Mouse (Mus musculus) CH12.LX (cell line): Measurements from ENCODE around the gene Gm17581. TPM values are rescaled to one million over a fixed set of nuclear protein-coding genes. Genes with fewer than 3 reads are reported as not detected.
"Not testable (repeated sequence)": the region's sequence is repeated elsewhere in the genome, so short reads cannot be mapped to it uniquely, and the experiment has no call there.

Experiments
- DNase-seq: peaks from one replicate; pipeline ENCODE4 v3.0.0-alpha.2; 2013; ENCODE audit errors: extremely low read depth
- H3K27ac ChIP-seq: 2 replicates; pipeline ENCODE4 v1.5.1; 2012; ENCODE audit warnings: low read depth, mild to moderate bottlenecking, control low read depth, moderate library complexity; ENCODE audit not compliant: insufficient read depth
- H3K27me3 ChIP-seq: replicated peaks from 2 replicates; pipeline ENCODE3; 2012; ENCODE audit warnings: inconsistent platforms
- H3K36me3 ChIP-seq, 2 experiments: replicated peaks in 1 of 2; 2 replicates each; pipeline versions ENCODE3 to v1.6.1; 2012; ENCODE audit warnings: inconsistent platforms in 1 of 2, low read length in 1 of 2, mild to moderate bottlenecking in 1 of 2, mixed read lengths in 1 of 2, moderate library complexity in 1 of 2; ENCODE audit not compliant: control insufficient read depth in 1 of 2, insufficient read depth in 1 of 2
- H3K4me1 ChIP-seq, 2 experiments: 2 replicates each; pipeline ENCODE4 v1.6.1; 2012; ENCODE audit warnings: inconsistent platforms in 1 of 2, moderate library complexity in 1 of 2; ENCODE audit not compliant: insufficient read depth in 2 of 2, control insufficient read depth in 1 of 2
- H3K4me2 ChIP-seq: 2 replicates; pipeline ENCODE4 v1.6.1; 2012; ENCODE audit warnings: low read depth, mild to moderate bottlenecking, control low read depth; ENCODE audit not compliant: poor library complexity, insufficient read depth, severe bottlenecking
- H3K4me3 ChIP-seq, 3 experiments: fragments of 150-350 bp in 1 of 3; sonication (generic) in 1 of 3; replicated peaks in 1 of 3; 2 replicates each; pipeline versions ENCODE3 to v1.5.1; 2011 to 2012; ENCODE audit warnings: low read depth in 2 of 3, low read length in 2 of 3, mild to moderate bottlenecking in 2 of 3, moderate library complexity in 2 of 3, control low read depth in 1 of 3, improper control_type of control experiment in 1 of 3, inconsistent platforms in 1 of 3, mixed read lengths in 1 of 3; ENCODE audit not compliant: poor library complexity in 1 of 3
- H3K79me2 ChIP-seq: replicated peaks from 2 replicates; pipeline ENCODE4 v1.6.1; 2012; ENCODE audit warnings: mild to moderate bottlenecking, moderate library complexity; ENCODE audit not compliant: control insufficient read depth, poor library complexity, insufficient read depth, severe bottlenecking; ENCODE audit errors: extremely low read depth
- H3K9ac ChIP-seq: 2 replicates; pipeline ENCODE4 v1.6.1; 2012; ENCODE audit warnings: low read depth, mild to moderate bottlenecking, control low read depth, moderate library complexity; ENCODE audit not compliant: insufficient read depth
- H3K9me3 ChIP-seq: replicated peaks from 2 replicates; pipeline ENCODE3; 2012; ENCODE audit warnings: low read length, inconsistent platforms, mixed read lengths
- BHLHE40 ChIP-seq: IDR thresholded peaks from 2 replicates; pipeline ENCODE4 v1.6.1; 2011; ENCODE audit warnings: mild to moderate bottlenecking, low read depth, low read length, improper control_type of control experiment
- CHD1 ChIP-seq: IDR thresholded peaks from 2 replicates; pipeline ENCODE4 v1.6.1; 2012; ENCODE audit warnings: low read depth, low read length, improper control_type of control experiment, inconsistent platforms
- CTCF ChIP-seq, 2 experiments: IDR thresholded peaks in 1 of 2; conservative IDR thresholded peaks in 1 of 2; 2 replicates each; pipeline ENCODE4 v1.5.1; 2011 to 2012; ENCODE audit warnings: low read depth in 2 of 2, low read length in 2 of 2, improper control_type of control experiment in 1 of 2, inconsistent platforms in 1 of 2, mild to moderate bottlenecking in 1 of 2, moderate library complexity in 1 of 2
- E2F4 ChIP-seq: IDR thresholded peaks from 2 replicates; pipeline ENCODE4 v1.6.1; 2011; ENCODE audit warnings: low read depth, low read length, improper control_type of control experiment; ENCODE audit not compliant: insufficient replicate concordance
- ELF1 ChIP-seq: IDR thresholded peaks from 2 replicates; pipeline ENCODE4 v1.6.1; 2014; ENCODE audit warnings: low read depth, mild to moderate bottlenecking, inconsistent platforms, low read length, improper control_type of control experiment
- GABPA ChIP-seq: IDR thresholded peaks from 2 replicates; pipeline ENCODE4 v1.6.1; 2012; ENCODE audit warnings: low read depth, low read length, improper control_type of control experiment, inconsistent platforms; ENCODE audit not compliant: insufficient replicate concordance
- IRF4 ChIP-seq: IDR thresholded peaks from 2 replicates; pipeline ENCODE4 v1.6.1; 2014; ENCODE audit warnings: low read depth, mild to moderate bottlenecking, inconsistent platforms, low read length, improper control_type of control experiment
- JUN ChIP-seq: IDR thresholded peaks from 2 replicates; pipeline ENCODE4 v1.6.1; 2011; ENCODE audit warnings: low read depth, mild to moderate bottlenecking, low read length, improper control_type of control experiment, moderate library complexity; ENCODE audit not compliant: insufficient read depth
- JUND ChIP-seq: conservative IDR thresholded peaks from 2 replicates; pipeline ENCODE4 v1.6.1; 2011; ENCODE audit warnings: low read depth, low read length, improper control_type of control experiment
- MAFK ChIP-seq: IDR thresholded peaks from 2 replicates; pipeline ENCODE4 v1.6.1; 2011; ENCODE audit warnings: low read length, improper control_type of control experiment; ENCODE audit not compliant: insufficient replicate concordance
- MAX ChIP-seq: IDR thresholded peaks from 2 replicates; pipeline ENCODE4 v1.6.1; 2011; ENCODE audit warnings: low read length, improper control_type of control experiment
- MAZ ChIP-seq: IDR thresholded peaks from 2 replicates; pipeline ENCODE4 v1.6.1; 2012; ENCODE audit warnings: low read depth, mild to moderate bottlenecking, inconsistent platforms, low read length, improper control_type of control experiment, moderate library complexity
- MEF2A ChIP-seq: IDR thresholded peaks from 2 replicates; pipeline ENCODE4 v1.6.1; 2014; ENCODE audit warnings: low read depth, mild to moderate bottlenecking, inconsistent platforms, low read length, improper control_type of control experiment, borderline replicate concordance
- NELFE ChIP-seq: IDR thresholded peaks from 2 replicates; pipeline ENCODE4 v1.6.1; 2011; ENCODE audit warnings: low read depth, low read length, improper control_type of control experiment
- NRF1 ChIP-seq: IDR thresholded peaks from 2 replicates; pipeline ENCODE4 v1.6.1; 2014; ENCODE audit warnings: low read depth, mild to moderate bottlenecking, inconsistent platforms, low read length, improper control_type of control experiment, moderate library complexity
- POLR2A ChIP-seq: IDR thresholded peaks from 2 replicates; pipeline ENCODE4 v1.6.1; 2011; ENCODE audit warnings: low read depth, mild to moderate bottlenecking, improper control_type of control experiment, low read length
- POLR2AphosphoS2 ChIP-seq: IDR thresholded peaks from 2 replicates; pipeline ENCODE4 v1.6.1; 2011; ENCODE audit warnings: low read depth, low read length, improper control_type of control experiment
- RAD21 ChIP-seq: IDR thresholded peaks from 2 replicates; pipeline ENCODE4 v1.6.1; 2011; ENCODE audit warnings: low read depth, mild to moderate bottlenecking, low read length, improper control_type of control experiment, moderate library complexity
- RCOR1 ChIP-seq: conservative IDR thresholded peaks from 2 replicates; pipeline ENCODE4 v1.6.1; 2012; ENCODE audit warnings: low read depth, mild to moderate bottlenecking, inconsistent platforms, low read length, improper control_type of control experiment
- SMC3 ChIP-seq: IDR thresholded peaks from 2 replicates; pipeline ENCODE4 v1.6.1; 2011; ENCODE audit warnings: low read depth, low read length, improper control_type of control experiment
- TBP ChIP-seq: conservative IDR thresholded peaks from 2 replicates; pipeline ENCODE4 v1.6.1; 2011; ENCODE audit warnings: low read depth, low read length, improper control_type of control experiment
- TCF12 ChIP-seq: IDR thresholded peaks from 2 replicates; pipeline ENCODE4 v1.6.1; 2014; ENCODE audit warnings: low read depth, mild to moderate bottlenecking, inconsistent platforms, low read length, improper control_type of control experiment
- USF1 ChIP-seq: IDR thresholded peaks from 2 replicates; pipeline ENCODE4 v1.6.1; 2014; ENCODE audit warnings: low read depth, mild to moderate bottlenecking, inconsistent platforms, low read length, improper control_type of control experiment
- ZC3H11A ChIP-seq: IDR thresholded peaks from 2 replicates; pipeline ENCODE4 v1.6.1; 2012; ENCODE audit warnings: low read depth, mild to moderate bottlenecking, inconsistent platforms, low read length, improper control_type of control experiment
- dilution Hi-C: fragments of 300-500 bp; cut with MboI; formaldehyde crosslinking; loops from 2 replicates; pipeline ENCODE4 v1.14.3; 2020; ENCODE audit warnings: low sequenced_read_pairs; ENCODE audit not compliant: extremely low pct_unique_long_range_greater_than_20kb, extremely low pct_ligation_motif_present
- in situ Hi-C: fragments of 300-500 bp; cut with MboI; formaldehyde crosslinking; loops from 3 replicates; pipeline ENCODE4 v1.14.3; 2019; ENCODE audit warnings: low sequenced_read_pairs, low pct_ligation_motif_present, low pct_unique_long_range_greater_than_20kb, mixed read lengths
- polyA plus RNA-seq: library from polyadenylated mRNA; unstranded; fragments of >175 nt; gene quantifications from 2 replicates; pipeline ENCODE4 v1.2.1, GENCODE M21; 2012; ENCODE audit warnings: low read depth; ENCODE audit not compliant: insufficient read length
- total RNA-seq, 2 experiments: library from RNA; depleted of rRNA; stranded (reverse); fragments of 300-350 nt in 1 of 2; fragments of >200 nt in 1 of 2; gene quantifications; 2 replicates each; pipeline ENCODE4 v1.2.3; 2012 to 2014

Gene Gm17581
- not detected in 2 replicates for total RNA-seq (2012; rRNA removed)
- not detected in 2 replicates for total RNA-seq (2014; rRNA removed)
- not detected in 2 replicates for polyA plus RNA-seq

- H3K4me2 ChIP-seq, dilution Hi-C loops, H3K4me3 ChIP-seq, H3K79me2 ChIP-seq, H3K4me1 ChIP-seq, H3K27me3 ChIP-seq, H3K9me3 ChIP-seq, H3K36me3 ChIP-seq, in situ Hi-C loops, H3K27ac ChIP-seq, DNase-seq, H3K9ac ChIP-seq: not testable (repeated sequence)
Observed at GRCm38 (mm10) chr2:155735766-155736165, at the start of gene Gm17581. Gene Gm17581 (minus strand): TSS chr2:155735866.

- no peak overlapping the region for H3K4me3 ChIP-seq
- H3K4me1 ChIP-seq, result no peaks in the 10 kb centered on the region; a peak in 1 of 4 replicates
- no peaks in the 10 kb centered on the region for H3K9me3 ChIP-seq
- TF ChIP-seq TBP (no peak), JUND (no peak), ELF1 (no peak), GABPA (no peak), TCF12 (no peak), E2F4 (no peak), BHLHE40 (no peak), JUN (no peak), MAFK (no peak), SMC3 (no peak), MAZ (no peak)
- in situ Hi-C loops (no loop called here), dilution Hi-C loops (no loop called here)
- no peak overlapping the region for H3K9ac ChIP-seq
- no peaks in the 10 kb centered on the region for H3K79me2 ChIP-seq
- peaks cover 59% of the 10 kb centered on the region for H3K27me3 ChIP-seq
- no peak overlapping the region for H3K27ac ChIP-seq
- DNase-seq, result no peak
- no peak overlapping the region for H3K4me2 ChIP-seq
- no peaks in the 10 kb centered on the region for H3K36me3 ChIP-seq
Observed at GRCm38 (mm10) chr2:155784534-155784933, 48.9 kb upstream of the Gm17581 start.

GRCm38 (mm10) chr2:155779506-155779905 lies 43.8 kb upstream of the Gm17581 start:
- no peak overlapping the region for H3K27ac ChIP-seq
- no peak overlapping the region for H3K4me2 ChIP-seq
- dilution Hi-C loops (no loop called here), in situ Hi-C loops (no loop called here)
- no peak for DNase-seq
- H3K36me3 ChIP-seq, result no peaks in the 10 kb centered on the region
- no peak overlapping the region for H3K4me3 ChIP-seq
- no peak overlapping the region for H3K9ac ChIP-seq
- H3K27me3 ChIP-seq, result peaks cover 54% of the 10 kb centered on the region
- peaks cover 5 to 6% of the 10 kb centered on the region in 2 experiments for H3K4me1 ChIP-seq
- peaks cover 5% of the 10 kb centered on the region for H3K9me3 ChIP-seq
- H3K79me2 ChIP-seq, result no peaks in the 10 kb centered on the region
- TF ChIP-seq MAX (no peak), CTCF (conservative IDR thresholded peaks at IDR 0.05 in 1 of 2, IDR thresholded peaks at IDR 0.05 in 1 of 2; ENCODE audit: low read depth in 2 of 2, low read length in 2 of 2) (no peak), NELFE (no peak), POLR2A (no peak), NRF1 (no peak), CHD1 (no peak), RAD21 (no peak), POLR2AphosphoS2 (no peak), IRF4 (no peak), USF1 (no peak), MEF2A (no peak), ZC3H11A (no peak), E2F4 (no peak), RCOR1 (no peak), GABPA (no peak), TBP (no peak), MAZ (no peak)
